Comparison of ENCODE assay signal across 18 mouse cellular contexts in the genomic region with DNA sequence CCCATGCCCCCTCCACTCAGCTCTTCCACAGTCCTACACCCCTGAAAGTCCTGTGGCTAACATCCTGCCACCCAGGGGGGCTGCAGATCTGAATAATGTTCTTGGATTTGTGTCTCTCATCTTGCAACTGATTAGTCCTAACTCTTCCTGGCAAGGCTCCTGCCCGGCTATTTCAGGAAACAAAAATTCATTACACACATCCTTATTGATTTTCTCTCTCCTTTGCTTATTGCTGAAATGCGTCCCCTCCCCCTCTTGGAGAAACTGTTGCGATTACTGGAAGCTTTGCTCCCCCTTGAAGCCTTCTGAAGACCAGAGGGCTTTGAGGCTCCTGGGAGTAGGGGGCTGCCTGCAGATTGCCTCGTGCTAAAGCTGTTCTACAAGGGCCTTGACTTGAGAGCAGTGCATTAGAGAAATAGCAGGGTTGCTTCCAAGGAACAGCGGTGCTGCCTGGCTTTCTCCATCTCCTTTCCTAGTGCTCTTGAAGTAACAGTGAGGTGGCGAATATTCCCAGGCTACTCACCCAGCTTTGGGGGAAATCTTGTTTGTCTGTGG.
DNase-seq lines count a peak whose midpoint lies in the region; ATAC-seq and TF ChIP-seq lines count a peak whose summit lies in the region.
"Had no signal": no experiment of that assay in that cellular context is flagged by ENCODE, and none has a peak within 500 bp of the region (broad histone marks: within the 10 kb centered on the region; RNA-seq: fewer than 3 reads in every experiment).

No protein-coding gene starts in this region.

- H3K27ac ChIP-seq in forebrain, embryonic 14.5 days (ENCODE audit: low read depth, low read length) = no peak overlapping the region
- no peak overlapping the region for H3K27ac ChIP-seq in forebrain, postnatal 0 days (ENCODE audit: low read depth, low read length)
- peak overlapping the region; percentile 61 for H3K27ac ChIP-seq in midbrain, embryonic 12.5 days (replicated peaks)

- 36% methylated on average over 6 of the region's 6 CpGs for WGBS in forebrain, embryonic 14.5 days
- WGBS in forebrain, postnatal 0 days = 23% methylated on average over 6 of the region's 6 CpGs
- WGBS in midbrain, embryonic 12.5 days = 37% methylated on average over 6 of the region's 6 CpGs

- H3K27me3 ChIP-seq in forebrain, embryonic 14.5 days (replicated peaks; ENCODE audit: control insufficient read depth, insufficient read depth, low read length) = no peaks in the 10 kb centered on the region
- no peaks in the 10 kb centered on the region for H3K27me3 ChIP-seq in forebrain, postnatal 0 days (ENCODE audit: insufficient read depth, low read length)
- peaks cover 3% of the 10 kb centered on the region; the same call in 1 of the 2 replicates for H3K27me3 ChIP-seq in midbrain, embryonic 12.5 days

- TF ChIP-seq CTCF in forebrain, postnatal 0 days (IDR thresholded peaks at IDR 0.05; ENCODE audit: low read depth) = no peak

- no peak overlapping the region for H3K4me2 ChIP-seq in forebrain, embryonic 14.5 days (ENCODE audit: low read length)
- H3K4me2 ChIP-seq in forebrain, postnatal 0 days (ENCODE audit: low read depth) = no peak overlapping the region
- H3K4me2 ChIP-seq in midbrain, embryonic 12.5 days (replicated peaks) = no peak overlapping the region
- H3K4me2 ChIP-seq: liver, embryonic 11.5 days; lung, embryonic 14.5 days had no signal

- no peak for ATAC-seq in forebrain, embryonic 14.5 days
- ATAC-seq in forebrain, postnatal 0 days = no peak
- ATAC-seq in midbrain, embryonic 12.5 days (ENCODE audit: low FRiP score, low read depth) = peak; percentile 27; the same call in 1 of the 2 replicates

- peaks cover 22% of the 10 kb centered on the region for H3K4me1 ChIP-seq in forebrain, embryonic 14.5 days (ENCODE audit: control insufficient read depth, insufficient read depth, low read length)
- peaks cover 22% of the 10 kb centered on the region; the same call in 1 of the 2 replicates for H3K4me1 ChIP-seq in forebrain, postnatal 0 days (ENCODE audit: insufficient read depth)
- H3K4me1 ChIP-seq in midbrain, embryonic 12.5 days = peaks cover 23% of the 10 kb centered on the region

- H3K9me3 ChIP-seq in forebrain, embryonic 14.5 days (replicated peaks; ENCODE audit: control insufficient read depth, low read length) = no peaks in the 10 kb centered on the region
- H3K9me3 ChIP-seq in forebrain, postnatal 0 days (ENCODE audit: low read length) = no peaks in the 10 kb centered on the region
- no peaks in the 10 kb centered on the region for H3K9me3 ChIP-seq in midbrain, embryonic 12.5 days

- H3K36me3 ChIP-seq in forebrain, embryonic 14.5 days (ENCODE audit: control insufficient read depth, insufficient read depth, low read length) = no peaks in the 10 kb centered on the region
- H3K36me3 ChIP-seq in forebrain, postnatal 0 days (ENCODE audit: insufficient read depth) = no peaks in the 10 kb centered on the region
- H3K36me3 ChIP-seq in midbrain, embryonic 12.5 days = no peaks in the 10 kb centered on the region

- H3K9ac ChIP-seq in forebrain, embryonic 14.5 days (ENCODE audit: low read length) = no peak overlapping the region
- no peak overlapping the region for H3K9ac ChIP-seq in forebrain, postnatal 0 days
- H3K9ac ChIP-seq in midbrain, embryonic 12.5 days (replicated peaks) = no peak overlapping the region
- H3K9ac ChIP-seq: lung, embryonic 14.5 days had no signal

- H3K4me3 ChIP-seq in forebrain, embryonic 14.5 days (ENCODE audit: low read depth, low read length) = no peak overlapping the region
- no peak overlapping the region for H3K4me3 ChIP-seq in forebrain, postnatal 0 days (ENCODE audit: low read depth, low read length)
- H3K4me3 ChIP-seq in midbrain, embryonic 12.5 days = no peak overlapping the region

- peak; percentile 27 for DNase-seq in forebrain, embryonic 14.5 days (ENCODE audit: low spot score)
- DNase-seq in forebrain, postnatal 0 days = no peak
- DNase-seq in right cerebral cortex, postnatal 4 days = peak; percentile 8
- DNase-seq in right cerebral cortex, postnatal 10 days (ENCODE audit: low spot score in 2 of 2) = no peak
- DNase-seq in urinary bladder, adult 18-20 months (ENCODE audit: low spot score in 2 of 2) = no peak
- DNase-seq in cerebellum, adult 18-20 months = no peak
- DNase-seq: B cell, adult 2 months; cerebellum, adult 9-11 months; embryo, embryonic 11 days; gastrocnemius, postnatal 14 days; kidney, adult 8-10 months; kidney, postnatal 4 days; layer of hippocampus, postnatal 36 days; lung, embryonic 14.5 days; spleen, adult 18-20 months; thymus, adult 18-20 months had no signal

Comparison
In these comparisons a context has a peak if more than half of its experiments do, and no peak if none do; other contexts are left out.
1. DNase-seq: peak in forebrain, embryonic 14.5 days (single experiment) and right cerebral cortex, postnatal 4 days (single experiment); none in forebrain, postnatal 0 days (single experiment), right cerebral cortex, postnatal 10 days (0 of 2), urinary bladder, adult 18-20 months (0 of 2) and cerebellum, adult 18-20 months (0 of 2).